Mouse (Mus musculus) gastrocnemius, postnatal 25 days (tissue): Measurements from ENCODE around the gene Vmn1r63. TPM values are rescaled to one million over a fixed set of nuclear protein-coding genes. Genes with fewer than 3 reads are reported as not detected.
"Not testable (repeated sequence)": the region's sequence is repeated elsewhere in the genome, so short reads cannot be mapped to it uniquely, and the experiment has no call there.

Experiments used
- DNase-seq: peaks from one replicate; pipeline ENCODE4 v3.0.0; 2022
- long read RNA-seq, 2 experiments: library from polyadenylated mRNA; stranded (forward); transcript quantifications; one replicate each; pipeline ENCODE4 v2.0.0; 2021
- total RNA-seq, 2 experiments: library from RNA; stranded (reverse); gene quantifications; 1 replicate in 1 of 2; 2 replicates in 1 of 2; pipeline ENCODE4 v1.2.3; 2021

Gene Vmn1r63
- total RNA-seq: not detected
- long read RNA-seq, experiment 1: 0 reads
- long read RNA-seq, experiment 2: 0 reads

- not testable (repeated sequence) for DNase-seq
Measured at GRCm38 (mm10) chr7:5805345-5805744, at the start of gene Vmn1r63. Vmn1r63 (minus strand) TSS chr7:5805445.

Other genes with a start within 250 kb of the Vmn1r63 start
- gene Vmn1r61, start 192.2 kb downstream of the Vmn1r63 start, total RNA-seq: not detected
- gene Vmn1r62, start 131.8 kb downstream of the Vmn1r63 start, total RNA-seq: not detected
- not detected for gene Vmn1r64, start 79.1 kb upstream of the Vmn1r63 start, total RNA-seq
- not detected for gene Vmn1r65, start 205.6 kb upstream of the Vmn1r63 start, total RNA-seq
- gene Nlrp4c, start 239.7 kb upstream of the Vmn1r63 start, total RNA-seq: not detected